Mouse (Mus musculus) forebrain, embryonic 14.5 days (tissue): Measurements from ENCODE around the gene Cdc42ep5. TPM values are rescaled to one million over a fixed set of nuclear protein-coding genes. Genes with fewer than 3 reads are reported as not detected.
"Not testable (repeated sequence)": the region's sequence is repeated elsewhere in the genome, so short reads cannot be mapped to it uniquely, and the experiment has no call there.

ENCODE experiments used
- ATAC-seq: fragments of 200-750 bp; cut with Nextera tagmentation; 2 replicates; pipeline ENCODE4 v1.8.0; 2017; ENCODE audit warnings: mild to moderate bottlenecking, moderate library complexity
- DNase-seq: peaks from one replicate; pipeline ENCODE4 v3.0.0-alpha.2; 2015; ENCODE audit warnings: low spot score
- H3K27ac ChIP-seq: fragments of 300-500 bp; sonication (generic); 2 replicates; pipeline ENCODE4 v1.5.1; 2014; ENCODE audit warnings: low read depth, mild to moderate bottlenecking, control low read depth, low read length, moderate library complexity
- H3K27me3 ChIP-seq: fragments of 300-500 bp; sonication (generic); replicated peaks from 2 replicates; pipeline ENCODE4 v1.6.1; 2014; ENCODE audit warnings: low read length, control low read depth, mixed read lengths; ENCODE audit not compliant: control insufficient read depth, insufficient read depth
- H3K36me3 ChIP-seq: fragments of 300-500 bp; sonication (generic); 2 replicates; pipeline ENCODE4 v1.6.1; 2014; ENCODE audit warnings: low read length, control low read depth; ENCODE audit not compliant: control insufficient read depth, insufficient read depth
- H3K4me1 ChIP-seq: fragments of 300-500 bp; sonication (generic); 2 replicates; pipeline ENCODE4 v1.6.1; 2014; ENCODE audit warnings: antibody characterized with exemption, low read length, control low read depth; ENCODE audit not compliant: control insufficient read depth, insufficient read depth
- H3K4me2 ChIP-seq: fragments of 300-500 bp; sonication (generic); 2 replicates; pipeline ENCODE4 v1.6.1; 2014; ENCODE audit warnings: mild to moderate bottlenecking, control low read depth, low read length
- H3K4me3 ChIP-seq: fragments of 300-500 bp; sonication (generic); 2 replicates; pipeline ENCODE4 v1.5.1; 2014; ENCODE audit warnings: low read depth, low read length, control low read depth
- H3K9ac ChIP-seq: fragments of 300-500 bp; sonication (generic); 2 replicates; pipeline ENCODE4 v1.6.1; 2014; ENCODE audit warnings: mild to moderate bottlenecking, low read length, control low read depth, moderate library complexity
- H3K9me3 ChIP-seq: fragments of 300-500 bp; sonication (generic); replicated peaks from 2 replicates; pipeline ENCODE4 v1.6.1; 2016; ENCODE audit warnings: low read length, control low read depth, mixed read lengths; ENCODE audit not compliant: control insufficient read depth
- WGBS: fragments of 180-500 bp; shearing (Covaris S2); extraction: QIAGEN DNeasy Blood & Tissue Kit; methylation state at CpG from one replicate; pipeline ENCODE4 v1.1.7; 2014; 5-methylcytosine and 5-hydroxymethylcytosine counted together
- polyA plus RNA-seq: library from polyadenylated mRNA; unstranded; fragments of >200 nt; fragmentation: Nextera tagmentation; extraction: Ambion mirVana; gene quantifications from 2 replicates; pipeline ENCODE4 v1.2.1, GENCODE M21; 2014

The Cdc42ep5 gene
- 5.6 and 5.9 TPM in 2 replicates for polyA plus RNA-seq

DNA sequence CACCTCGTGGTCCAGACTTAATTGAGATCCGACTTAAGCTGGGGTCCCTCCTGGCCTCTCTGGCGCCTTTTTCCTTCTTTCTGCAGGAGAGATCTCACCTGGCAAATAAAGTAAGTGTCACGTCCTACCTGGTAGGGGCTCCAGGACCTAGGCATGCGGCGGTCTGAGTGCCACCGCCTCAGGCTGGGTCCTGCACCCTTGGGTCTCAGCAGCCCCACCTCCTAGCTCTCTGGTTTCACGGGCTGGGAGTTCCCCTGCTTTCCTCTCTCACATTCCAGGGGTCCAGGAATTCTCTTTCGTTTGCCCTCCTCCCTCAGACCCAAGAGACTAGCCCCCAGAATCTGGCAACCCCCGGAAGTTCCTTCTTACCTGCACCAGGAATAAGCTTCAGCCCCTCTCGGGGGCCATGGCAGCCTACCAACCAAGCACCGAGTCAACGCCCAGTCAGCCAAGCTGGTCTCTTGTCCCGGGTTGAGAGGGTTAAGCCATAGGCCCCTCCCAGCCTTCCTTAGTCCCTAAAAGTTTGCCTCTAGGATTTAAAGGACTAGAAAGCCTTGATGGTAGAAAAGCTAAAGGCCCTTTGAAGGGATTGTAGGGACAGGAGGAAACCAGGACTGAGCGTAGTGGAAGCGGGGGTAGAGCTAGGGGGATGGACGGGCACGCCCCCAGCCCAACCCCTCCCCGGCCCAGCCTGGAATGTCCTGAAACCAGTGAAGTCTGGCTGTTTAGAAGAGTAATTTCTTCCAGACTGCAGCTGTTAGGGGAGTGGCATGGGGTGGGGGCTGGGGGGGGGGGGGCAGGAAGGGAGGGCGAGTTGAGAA, at the start of gene Cdc42ep5:
Gene Cdc42ep5 (minus strand): TSS at position 771 of the 821 bp plus-strand sequence.
- peak within 1 kb of the TSS; percentile 16; the same call in 1 of the 2 replicates for H3K4me3 ChIP-seq
- H3K9ac ChIP-seq: peak within 1 kb of the TSS; percentile 2; the same call in 1 of the 2 replicates
- DNase-seq: peak; percentile 29
- no peak within 1 kb of the TSS for H3K27ac ChIP-seq
- no peaks in the 10 kb centered on the region for H3K4me1 ChIP-seq
- H3K9me3 ChIP-seq: no peaks in the 10 kb centered on the region
- no peaks in the 10 kb centered on the region for H3K27me3 ChIP-seq
- peak within 1 kb of the TSS; percentile 44 for H3K4me2 ChIP-seq
- no peaks in the 10 kb centered on the region for H3K36me3 ChIP-seq
- peak; percentile 79 for ATAC-seq
- 2% methylated on average over 19 of the region's 20 CpGs for WGBS

DNA sequence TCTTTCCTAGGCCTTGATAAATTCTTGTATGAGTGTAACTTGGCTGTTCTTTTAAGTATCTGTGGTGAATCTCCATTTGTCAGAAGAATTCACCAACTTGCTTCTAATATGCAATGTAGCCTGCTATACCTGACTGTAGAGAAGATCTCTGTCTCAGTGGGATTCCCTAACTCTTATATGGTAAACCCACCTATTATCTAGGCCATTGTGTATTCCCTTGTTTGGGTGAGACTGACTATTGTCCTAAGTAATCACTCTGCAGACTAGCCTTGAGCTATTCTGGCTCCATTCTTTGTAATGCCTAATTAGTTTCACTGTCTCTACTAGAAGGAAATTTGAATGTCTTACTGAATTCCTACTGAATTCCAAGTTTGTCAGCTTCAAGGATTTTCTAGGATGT, 48.8 kb upstream of the Cdc42ep5 start:
- not testable (repeated sequence) for H3K9me3 ChIP-seq, ATAC-seq, H3K4me3 ChIP-seq, H3K4me2 ChIP-seq, DNase-seq, H3K9ac ChIP-seq, H3K36me3 ChIP-seq, H3K4me1 ChIP-seq, H3K27ac ChIP-seq, H3K27me3 ChIP-seq

DNA sequence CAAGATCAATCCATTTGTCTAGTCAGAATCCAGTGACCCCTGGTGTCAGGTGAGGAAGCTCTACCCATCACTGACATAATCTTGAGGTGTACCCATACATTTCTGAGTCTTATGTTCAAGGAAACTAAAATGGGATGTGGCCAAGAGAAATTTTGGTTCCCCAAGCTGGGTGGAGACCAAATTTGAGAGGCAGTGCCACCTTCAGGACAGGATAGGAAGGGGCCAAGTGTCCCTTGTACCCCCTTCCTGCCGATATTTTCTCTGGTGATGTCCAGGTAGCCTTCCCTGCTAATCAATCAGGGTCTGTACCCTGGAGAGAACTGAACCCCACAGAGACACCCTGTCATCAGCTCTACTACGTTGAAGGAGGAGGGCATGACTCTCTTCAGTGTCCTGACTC, 44.0 kb upstream of the Cdc42ep5 start:
- H3K27ac ChIP-seq: no peak overlapping the region
- H3K36me3 ChIP-seq: no peaks in the 10 kb centered on the region
- no peaks in the 10 kb centered on the region for H3K4me1 ChIP-seq
- no peak overlapping the region for H3K4me3 ChIP-seq
- H3K4me2 ChIP-seq: no peak overlapping the region
- H3K9me3 ChIP-seq: no peaks in the 10 kb centered on the region
- 31% methylated on average over 2 of the region's 2 CpGs for WGBS
- no peaks in the 10 kb centered on the region for H3K27me3 ChIP-seq
- no peak for ATAC-seq
- H3K9ac ChIP-seq: no peak overlapping the region
- no peak for DNase-seq

DNA sequence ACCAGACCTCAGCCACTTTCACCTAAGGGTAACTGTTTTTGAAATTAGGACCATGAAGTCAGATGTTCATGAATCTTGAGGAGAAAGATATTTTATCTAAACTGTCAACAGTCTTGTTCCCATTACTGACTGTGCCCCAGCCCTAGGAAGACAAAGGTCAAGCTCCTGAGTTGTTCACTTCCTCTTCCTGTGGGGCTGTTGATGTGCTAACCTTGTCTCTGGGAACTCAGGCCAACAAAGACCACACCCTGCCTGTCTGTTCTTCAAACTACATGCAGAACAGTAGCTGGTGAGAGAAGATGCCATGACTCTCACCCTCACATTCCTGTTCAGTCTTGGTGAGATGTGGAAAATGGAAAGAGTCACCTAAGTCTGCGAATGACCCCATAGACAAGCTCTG, 42.5 kb upstream of the Cdc42ep5 start:
- H3K9me3 ChIP-seq: no peaks in the 10 kb centered on the region
- no peak for ATAC-seq

DNA sequence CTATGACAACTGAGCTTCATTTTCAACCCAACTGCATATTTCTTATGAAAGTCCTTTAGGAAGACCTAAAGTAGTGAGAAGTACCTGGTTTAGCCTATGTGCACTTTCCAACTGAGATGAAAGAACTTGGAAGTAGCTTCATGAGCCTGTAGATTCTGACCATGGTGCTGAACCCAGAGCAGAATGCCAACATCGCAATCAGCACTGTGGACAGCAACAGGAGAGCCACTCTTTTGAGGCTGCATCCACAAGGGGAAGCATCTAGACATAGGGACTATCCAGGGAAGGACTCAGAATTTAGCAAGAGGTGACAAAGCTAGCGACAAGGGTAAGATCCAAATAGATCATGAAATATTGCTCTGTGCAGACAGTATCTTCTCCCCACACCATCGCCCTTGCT, 13.8 kb upstream of the Cdc42ep5 start:
- Histone ChIP-seq H3K27ac (no peak overlapping the region), H3K4me1 (no peaks in the 10 kb centered on the region), H3K4me3 (no peak overlapping the region), H3K27me3 (no peaks in the 10 kb centered on the region), H3K36me3 (no peaks in the 10 kb centered on the region), H3K9me3 (no peaks in the 10 kb centered on the region), H3K9ac (no peak overlapping the region), H3K4me2 (no peak overlapping the region)
- ATAC-seq (no peak), DNase-seq (no peak)
- WGBS: 46% methylated on average over 3 of the region's 3 CpGs

More for the DNA sequence above, 42.5 kb upstream of the Cdc42ep5 start:
- Histone ChIP-seq H3K4me1 (no peaks in the 10 kb centered on the region), H3K9ac (no peak overlapping the region), H3K36me3 (no peaks in the 10 kb centered on the region), H3K4me3 (no peak overlapping the region), H3K4me2 (no peak overlapping the region), H3K27ac (no peak overlapping the region), H3K27me3 (no peaks in the 10 kb centered on the region)
- no peak for DNase-seq
- WGBS: 94% methylated on average over 1 of the region's 1 CpGs

DNA sequence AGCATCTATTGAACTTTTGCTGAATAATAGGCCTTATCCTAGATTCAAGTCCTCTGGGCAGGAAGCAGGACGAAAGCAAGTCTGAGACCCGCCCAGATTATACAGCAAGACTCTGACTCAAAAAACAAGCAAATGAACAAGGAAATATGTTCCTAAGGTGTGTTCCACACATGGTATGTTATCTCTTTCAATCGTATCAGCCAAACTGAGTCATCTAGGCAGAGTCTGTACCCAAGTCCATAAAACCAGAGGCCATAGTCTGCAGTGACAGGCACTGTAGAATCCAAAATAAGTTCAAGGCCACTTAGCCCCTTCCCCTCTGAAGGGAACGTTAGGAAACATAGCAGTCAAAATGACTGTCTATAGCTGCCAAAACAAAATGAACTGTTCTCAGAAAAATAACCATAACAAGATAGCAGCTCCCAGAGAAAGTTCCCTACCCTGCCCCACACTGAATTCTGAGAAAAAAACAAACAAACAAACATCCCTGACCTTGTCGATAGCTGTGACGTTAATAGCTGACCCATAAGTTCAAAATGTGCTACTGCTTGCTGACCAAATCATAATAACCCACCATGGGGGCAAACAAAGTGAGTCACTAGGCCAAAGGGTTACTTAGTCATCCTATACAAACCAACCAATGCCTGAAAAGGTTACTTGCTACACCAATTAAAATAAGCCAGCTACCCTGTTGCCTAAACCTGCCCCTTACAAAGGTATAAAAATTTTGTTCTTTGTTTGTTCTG, 5.7 kb upstream of the Cdc42ep5 start:
- Histone ChIP-seq H3K9me3 (no peaks in the 10 kb centered on the region), H3K9ac (no peak overlapping the region), H3K27ac (no peak overlapping the region), H3K4me1 (no peaks in the 10 kb centered on the region), H3K4me3 (no peak overlapping the region), H3K4me2 (no peak overlapping the region), H3K27me3 (no peaks in the 10 kb centered on the region), H3K36me3 (no peaks in the 10 kb centered on the region)
- ATAC-seq: no peak
- no peak for DNase-seq
- 79% methylated on average over 6 of the region's 6 CpGs for WGBS

DNA sequence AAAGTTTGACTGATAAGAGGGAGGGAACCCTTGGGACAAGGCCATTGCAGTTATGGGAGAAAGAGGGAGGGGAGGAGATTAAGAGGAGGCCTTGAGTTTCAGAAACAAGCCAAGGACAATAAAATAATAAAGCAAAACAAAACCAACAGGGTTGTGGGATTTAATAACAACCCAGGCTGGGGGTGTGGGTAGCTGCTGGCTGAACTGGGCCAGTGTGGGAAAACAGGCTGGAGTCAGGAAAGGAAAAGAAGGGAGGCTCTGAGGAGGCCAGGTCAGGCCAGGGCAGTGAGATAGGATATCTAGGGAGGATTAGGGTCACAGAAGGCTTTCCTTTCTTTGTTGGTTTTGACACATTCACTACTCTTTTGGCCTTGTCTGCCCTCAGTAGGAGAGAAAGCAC, 2.4 kb upstream of the Cdc42ep5 start:
- Histone ChIP-seq H3K27ac (no peak overlapping the region), H3K4me3 (no peak overlapping the region), H3K9me3 (no peaks in the 10 kb centered on the region), H3K4me2 (no peak overlapping the region), H3K27me3 (no peaks in the 10 kb centered on the region), H3K9ac (no peak overlapping the region), H3K36me3 (no peaks in the 10 kb centered on the region), H3K4me1 (no peaks in the 10 kb centered on the region)
- DNase-seq (no peak), ATAC-seq (no peak)

DNA sequence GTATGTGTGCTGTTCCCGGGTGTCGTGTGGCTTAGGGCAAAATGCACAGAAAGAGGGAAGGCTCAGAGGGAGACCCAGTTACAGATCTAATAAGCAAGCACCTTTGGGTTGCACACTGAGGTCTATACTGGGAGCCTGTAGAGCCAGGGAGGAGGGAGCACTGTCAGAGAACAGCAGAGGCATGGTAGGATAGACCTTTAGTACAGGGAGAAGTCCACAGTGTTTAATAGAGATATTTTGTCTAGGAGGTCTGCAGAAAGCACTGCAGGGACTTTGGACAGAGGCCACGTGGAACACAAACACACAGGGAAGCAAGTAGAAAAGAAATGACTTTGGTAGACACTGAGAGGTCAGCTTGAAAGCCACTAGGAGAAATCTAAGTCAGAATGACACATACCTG, 626 bp upstream of the Cdc42ep5 start:
- Histone ChIP-seq H3K9ac (no peak overlapping the region), H3K27me3 (no peaks in the 10 kb centered on the region), H3K4me2 (no peak overlapping the region), H3K27ac (no peak overlapping the region), H3K4me3 (no peak overlapping the region), H3K36me3 (no peaks in the 10 kb centered on the region), H3K4me1 (no peaks in the 10 kb centered on the region), H3K9me3 (no peaks in the 10 kb centered on the region)
- WGBS: 31% methylated on average over 3 of the region's 3 CpGs
- no peak for DNase-seq
- ATAC-seq: no peak

DNA sequence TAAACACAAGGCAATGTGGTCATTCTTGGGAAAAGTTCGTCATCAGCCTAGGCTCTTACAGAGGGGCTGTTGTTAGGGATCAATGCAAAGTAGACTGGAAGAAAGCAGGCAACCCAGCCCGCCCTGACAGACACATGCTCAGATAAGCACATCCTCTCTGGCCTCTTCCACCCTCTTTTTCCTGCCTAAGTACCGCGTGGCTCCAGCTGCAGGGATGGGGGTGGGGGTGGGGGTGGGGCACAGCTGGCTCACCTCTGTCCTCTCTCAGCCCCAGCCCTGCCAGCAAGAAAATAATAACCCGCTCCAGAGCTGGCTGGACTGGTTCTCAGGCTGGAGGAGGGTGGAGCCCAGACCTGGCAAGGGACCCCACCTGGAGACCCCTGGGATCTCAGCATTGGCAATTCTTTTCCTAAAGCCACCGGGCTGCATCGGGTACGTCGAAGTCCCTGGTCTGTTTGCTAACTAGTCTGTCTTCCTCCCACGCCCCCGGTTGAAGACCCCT, 1.0 kb downstream of the Cdc42ep5 start:
- no peaks in the 10 kb centered on the region for H3K36me3 ChIP-seq
- no peaks in the 10 kb centered on the region for H3K9me3 ChIP-seq
- no peak overlapping the region for H3K9ac ChIP-seq
- ATAC-seq: 0 out of 2 replicates have a peak, but pooled peaks have one; percentile 40
- no peak overlapping the region; the same call in 1 of the 2 replicates for H3K4me3 ChIP-seq
- DNase-seq: no peak
- no peak overlapping the region for H3K27ac ChIP-seq
- H3K4me2 ChIP-seq: peak overlapping the region; percentile 44
- H3K4me1 ChIP-seq: no peaks in the 10 kb centered on the region
- H3K27me3 ChIP-seq: no peaks in the 10 kb centered on the region
- 5% methylated on average over 11 of the region's 11 CpGs for WGBS
